Mouse (Mus musculus): Measurements from ENCODE around the gene Sec16a. TPM values are rescaled to one million over a fixed set of nuclear protein-coding genes. Genes with fewer than 3 reads are reported as not detected.

Sec16a gene
- 67.4 TPM for polyA plus RNA-seq (2015; fragmentation: Illumina TruSeq; extraction: RNeasy Lipid Tissue Mini Kit (QIAGEN cat#74804); ENCODE audit: insufficient read depth, low replicate concordance)

DNA sequence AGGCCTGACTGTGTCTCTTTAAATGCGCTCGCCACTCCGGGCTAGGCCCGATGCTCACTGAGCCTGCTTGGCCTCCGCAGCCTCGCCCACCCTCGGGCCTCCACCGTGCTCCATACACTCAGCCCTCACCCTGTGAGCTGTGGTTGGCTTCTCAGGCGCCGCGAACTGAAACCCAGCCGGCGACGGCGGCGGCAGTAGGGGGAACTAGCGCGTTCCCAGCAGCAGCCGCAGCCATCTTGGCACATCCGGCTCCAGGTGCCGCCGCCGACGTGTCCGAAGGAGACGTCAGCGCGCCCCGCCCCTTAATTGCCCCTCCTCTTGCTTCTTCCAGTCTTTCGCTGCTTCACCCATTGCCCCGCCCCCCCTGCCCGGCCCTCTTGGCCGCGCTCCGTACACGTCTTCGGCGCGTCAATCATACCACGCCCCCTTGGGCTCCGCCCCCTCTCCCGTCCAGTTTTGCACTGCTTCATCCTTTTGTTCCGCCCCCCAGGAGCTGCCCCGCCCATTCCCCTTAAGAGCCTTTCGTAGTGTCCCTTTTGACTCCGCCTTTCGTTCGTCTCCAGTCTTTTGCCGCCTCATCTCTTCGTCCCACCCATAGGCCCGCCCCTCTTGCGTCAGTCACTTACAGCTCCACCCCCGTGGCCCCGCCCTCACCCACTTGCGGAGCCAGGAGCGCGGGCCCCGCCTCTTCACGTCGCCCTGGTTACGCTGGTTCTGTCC lies at the start of gene Sec16a:
Sec16a (minus strand) TSS at position 271 of the 720 bp plus-strand sequence.

DNA sequence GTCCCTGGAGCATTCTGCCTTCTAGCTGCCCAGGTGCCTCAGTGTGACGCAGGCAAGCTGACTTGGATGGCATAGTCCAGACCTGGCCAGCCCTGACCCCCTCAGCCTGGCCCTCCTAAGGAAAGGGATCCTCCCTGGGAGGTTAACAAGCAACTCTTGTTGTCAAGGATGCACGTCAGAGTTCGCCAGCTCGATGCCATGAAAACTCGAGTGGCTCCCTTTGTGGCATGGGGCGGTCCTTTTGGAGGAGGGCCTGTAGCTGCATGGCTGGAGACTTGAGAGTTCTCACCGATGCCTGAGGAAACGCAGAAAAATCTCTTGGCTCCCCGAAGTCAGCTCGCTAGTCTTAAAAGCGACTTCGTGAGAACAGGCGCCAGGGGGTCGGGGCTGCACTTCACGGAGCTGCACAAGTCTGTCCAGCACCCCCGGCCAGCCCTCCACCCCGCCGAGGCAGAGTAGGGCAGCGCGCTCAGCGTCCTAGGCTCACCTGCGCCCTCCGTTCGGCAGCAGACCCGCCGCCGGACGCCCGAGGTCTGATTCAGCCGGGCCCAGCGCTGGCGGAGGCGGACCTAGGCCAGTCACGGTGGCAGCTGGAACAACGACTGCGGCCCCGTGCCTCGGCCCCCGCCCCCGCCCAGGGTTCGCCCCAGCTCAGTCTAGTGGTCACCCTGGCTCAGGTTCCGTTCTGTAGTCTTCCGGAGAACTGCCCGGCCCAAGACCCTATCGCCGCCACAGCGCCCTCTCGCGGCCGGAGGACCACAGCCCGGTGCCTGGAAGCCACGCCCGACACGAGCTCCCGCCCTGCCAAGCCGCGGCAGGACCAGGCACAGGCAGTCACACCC lies 36.3 kb downstream of the Sec16a start, which contains the start of gene Inpp5e:
Inpp5e (minus strand) TSS at position 689 of the 842 bp plus-strand sequence.

DNA sequence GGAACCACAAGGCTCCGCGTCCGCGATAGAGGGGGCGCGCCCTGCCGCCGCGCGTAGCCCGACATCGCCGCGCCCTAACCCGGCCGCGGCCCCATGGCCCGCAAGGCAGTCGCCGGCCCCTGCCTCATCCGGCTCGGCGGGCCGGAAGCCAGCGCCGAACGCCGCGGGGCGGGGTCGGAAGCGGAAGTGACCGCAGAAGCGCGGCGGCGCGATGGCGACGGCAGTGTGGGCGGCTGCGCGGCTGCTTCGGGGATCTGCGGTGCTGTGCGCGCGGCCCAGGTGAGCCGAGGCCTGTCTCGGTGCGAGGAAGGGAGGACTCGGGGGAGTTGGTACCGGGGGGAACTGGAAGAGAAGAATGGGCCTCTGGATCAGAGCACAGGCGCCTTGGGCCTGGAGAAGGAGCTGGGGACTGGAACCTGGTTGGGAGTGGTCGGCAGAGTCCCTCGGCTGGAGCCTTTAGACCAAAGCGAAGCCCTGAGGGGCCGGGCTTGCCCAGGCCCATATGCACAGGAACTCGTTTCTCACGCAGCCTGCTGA lies 55.8 kb downstream of the Sec16a start, which contains the start of the genes Entr1 and Pmpca:
Entr1 (minus strand) TSS at position 163 of the 537 bp plus-strand sequence.
Pmpca (plus strand) TSS at position 186 of the 537 bp plus-strand sequence.

DNA sequence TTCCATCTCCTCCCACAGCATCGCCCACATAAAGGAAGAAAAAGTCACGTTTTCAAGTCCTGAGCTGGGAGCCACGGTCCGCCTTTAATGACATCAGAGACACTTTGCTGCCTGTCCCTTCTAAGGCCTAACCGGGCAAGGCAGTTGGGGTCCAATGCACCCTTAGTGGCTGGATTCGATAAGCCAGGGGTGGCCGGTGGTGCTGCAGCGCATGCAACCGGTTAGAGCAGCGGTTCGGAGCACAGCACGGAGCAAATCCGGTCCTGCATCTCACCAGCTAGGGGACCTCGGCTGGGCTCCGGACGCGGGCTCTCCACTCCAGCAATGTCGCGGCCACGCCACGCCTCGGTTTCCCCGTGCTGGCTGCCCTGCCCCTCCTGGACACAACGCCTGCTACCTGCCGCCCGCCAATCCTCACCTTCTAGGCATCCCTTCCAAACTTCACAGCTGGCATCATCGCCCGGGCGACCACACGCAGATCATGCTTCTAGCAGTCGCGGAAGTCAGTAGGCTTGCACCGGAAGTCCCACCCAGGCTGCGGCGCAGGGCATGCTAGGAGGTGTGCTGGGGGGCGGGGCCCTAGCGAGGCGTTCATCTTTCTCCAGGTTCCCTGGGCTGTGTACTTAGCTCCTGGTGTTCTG lies 64.8 kb downstream of the Sec16a start, which contains the start of gene Snapc4:
Snapc4 (minus strand) TSS at position 523 of the 641 bp plus-strand sequence.

GRCm38 (mm10) chr2:26360772-26361171 lies 84.2 kb downstream of the Sec16a start, which contains the start of gene Card9:
TSS of gene Card9 (minus strand) at chr2:26360918.

Other genes with a start within 250 kb of the Sec16a start
- not detected for gene Lhx3, start 236.9 kb downstream of the Sec16a start, polyA plus RNA-seq (2015; fragmentation: Illumina TruSeq; extraction: RNeasy Lipid Tissue Mini Kit (QIAGEN cat#74804); ENCODE audit: insufficient read depth, low replicate concordance)
- gene Qsox2, start 207.7 kb downstream of the Sec16a start, polyA plus RNA-seq (2015; fragmentation: Illumina TruSeq; extraction: RNeasy Lipid Tissue Mini Kit (QIAGEN cat#74804); ENCODE audit: insufficient read depth, low replicate concordance) = 6.4 TPM
- not detected for gene Ccdc187, start 150.7 kb downstream of the Sec16a start, polyA plus RNA-seq (2015; fragmentation: Illumina TruSeq; extraction: RNeasy Lipid Tissue Mini Kit (QIAGEN cat#74804); ENCODE audit: insufficient read depth, low replicate concordance)
- gene Gpsm1, start 129.7 kb downstream of the Sec16a start, polyA plus RNA-seq (2015; fragmentation: Illumina TruSeq; extraction: RNeasy Lipid Tissue Mini Kit (QIAGEN cat#74804); ENCODE audit: insufficient read depth, low replicate concordance) = 6.1 TPM
- gene Dnlz, start 93.1 kb downstream of the Sec16a start, polyA plus RNA-seq (2015; fragmentation: Illumina TruSeq; extraction: RNeasy Lipid Tissue Mini Kit (QIAGEN cat#74804); ENCODE audit: insufficient read depth, low replicate concordance) = 8.4 TPM
- gene Card9, start 84.3 kb downstream of the Sec16a start, polyA plus RNA-seq (2015; fragmentation: Illumina TruSeq; extraction: RNeasy Lipid Tissue Mini Kit (QIAGEN cat#74804); ENCODE audit: insufficient read depth, low replicate concordance) = 2.3 TPM
- gene Snapc4, start 64.6 kb downstream of the Sec16a start, polyA plus RNA-seq (2015; fragmentation: Illumina TruSeq; extraction: RNeasy Lipid Tissue Mini Kit (QIAGEN cat#74804); ENCODE audit: insufficient read depth, low replicate concordance) = 54.0 TPM
- gene Entr1, start 55.9 kb downstream of the Sec16a start, polyA plus RNA-seq (2015; fragmentation: Illumina TruSeq; extraction: RNeasy Lipid Tissue Mini Kit (QIAGEN cat#74804); ENCODE audit: insufficient read depth, low replicate concordance) = 103 TPM
- gene Pmpca, start 55.9 kb downstream of the Sec16a start, polyA plus RNA-seq (2015; fragmentation: Illumina TruSeq; extraction: RNeasy Lipid Tissue Mini Kit (QIAGEN cat#74804); ENCODE audit: insufficient read depth, low replicate concordance) = 70.0 TPM
- gene Inpp5e, start 36.0 kb downstream of the Sec16a start, polyA plus RNA-seq (2015; fragmentation: Illumina TruSeq; extraction: RNeasy Lipid Tissue Mini Kit (QIAGEN cat#74804); ENCODE audit: insufficient read depth, low replicate concordance) = 18.7 TPM
- gene Notch1, start 71.4 kb upstream of the Sec16a start, polyA plus RNA-seq (2015; fragmentation: Illumina TruSeq; extraction: RNeasy Lipid Tissue Mini Kit (QIAGEN cat#74804); ENCODE audit: insufficient read depth, low replicate concordance) = 6.8 TPM
- 84.4 TPM for gene Egfl7, start 134.8 kb upstream of the Sec16a start, polyA plus RNA-seq (2015; fragmentation: Illumina TruSeq; extraction: RNeasy Lipid Tissue Mini Kit (QIAGEN cat#74804); ENCODE audit: insufficient read depth, low replicate concordance)
- gene Gm20532, start 141.4 kb upstream of the Sec16a start, polyA plus RNA-seq (2015; fragmentation: Illumina TruSeq; extraction: RNeasy Lipid Tissue Mini Kit (QIAGEN cat#74804); ENCODE audit: insufficient read depth, low replicate concordance) = not detected
- gene Agpat2, start 159.2 kb upstream of the Sec16a start, polyA plus RNA-seq (2015; fragmentation: Illumina TruSeq; extraction: RNeasy Lipid Tissue Mini Kit (QIAGEN cat#74804); ENCODE audit: insufficient read depth, low replicate concordance) = 8.3 TPM
- gene Fam69b, start 183.2 kb upstream of the Sec16a start, polyA plus RNA-seq (2015; fragmentation: Illumina TruSeq; extraction: RNeasy Lipid Tissue Mini Kit (QIAGEN cat#74804); ENCODE audit: insufficient read depth, low replicate concordance) = 0.64 TPM
- gene Lcn4, start 226.1 kb upstream of the Sec16a start, polyA plus RNA-seq (2015; fragmentation: Illumina TruSeq; extraction: RNeasy Lipid Tissue Mini Kit (QIAGEN cat#74804); ENCODE audit: insufficient read depth, low replicate concordance) = 7.0 TPM

Data from spleen, adult 10 weeks (tissue).